Mouse (Mus musculus): ENCODE measurements around the gene Ppbp. TPM values are rescaled to one million over a fixed set of nuclear protein-coding genes. Genes with fewer than 3 reads are reported as not detected.

Gene Ppbp
- polyA plus RNA-seq (2015; fragmentation: Nextera tagmentation; extraction: Ambion mirVana) = 2.7 TPM in 2 replicates

DNA sequence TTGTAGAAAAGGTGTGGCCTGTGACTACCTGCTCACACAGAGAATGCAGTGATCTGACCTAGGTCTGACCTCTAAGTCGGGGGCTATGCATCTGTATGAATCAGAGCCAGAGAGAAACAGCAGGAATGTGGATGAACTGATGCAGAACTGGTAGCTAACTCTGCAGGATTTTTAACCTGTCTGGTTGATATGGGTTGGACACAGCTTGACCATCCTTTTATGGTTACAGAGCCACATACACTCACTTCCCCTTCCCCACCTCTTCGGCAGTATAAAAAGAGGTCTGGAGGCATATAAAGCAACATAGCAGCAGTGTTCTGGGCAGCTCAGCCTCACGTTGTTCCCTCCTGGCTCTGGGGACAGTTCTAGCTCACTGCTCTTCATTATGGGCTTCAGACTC is at the start of gene Ppbp:
Gene Ppbp, plus strand, starts transcription at position 301 of the 400 bp plus-strand sequence.
- no peak within 1 kb of the TSS for H3K9ac ChIP-seq
- no peak for ATAC-seq (ENCODE audit: insufficient number of reproducible peaks, low FRiP score, low TSS enrichment, low read depth)
- H3K4me1 ChIP-seq = 0 out of 2 replicates have a peak, but pooled peaks cover 2% of the 10 kb centered on the region
- no peak within 1 kb of the TSS for H3K4me2 ChIP-seq (replicated peaks)
- 55% methylated on average over 3 of the region's 3 CpGs for WGBS
- H3K36me3 ChIP-seq = no peaks in the 10 kb centered on the region
- no peak within 1 kb of the TSS for H3K27ac ChIP-seq (replicated peaks)
- H3K9me3 ChIP-seq (replicated peaks) = no peaks in the 10 kb centered on the region
- H3K4me3 ChIP-seq (replicated peaks) = no peak within 1 kb of the TSS
- peaks cover 4% of the 10 kb centered on the region; the same call in 1 of the 2 replicates for H3K27me3 ChIP-seq

DNA sequence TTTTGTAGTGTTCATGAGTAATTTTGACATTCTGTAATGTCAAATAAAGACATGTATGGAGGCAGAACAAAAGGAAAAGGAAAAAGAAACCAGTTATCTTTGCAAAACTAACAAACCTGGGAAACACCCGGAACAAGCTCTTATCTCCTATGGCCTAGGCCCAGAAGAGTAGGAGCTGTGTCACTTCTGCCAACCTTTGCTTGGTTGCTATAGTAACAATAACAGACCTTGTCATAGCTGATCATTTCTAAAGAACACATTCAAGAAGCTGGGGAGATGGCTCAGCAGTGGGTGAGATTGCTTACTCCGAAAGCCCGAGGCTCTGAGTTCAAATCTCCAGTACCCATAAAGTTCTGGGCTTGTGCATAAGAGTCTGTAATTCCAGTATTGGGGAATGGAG is 45.7 kb upstream of the Ppbp start:
- Histone ChIP-seq H3K27me3 (no peaks in the 10 kb centered on the region), H3K27ac (replicated peaks) (no peak overlapping the region), H3K9ac (no peak overlapping the region), H3K4me3 (replicated peaks) (no peak overlapping the region), H3K4me2 (replicated peaks) (no peak overlapping the region), H3K4me1 (no peaks in the 10 kb centered on the region), H3K9me3 (replicated peaks) (no peaks in the 10 kb centered on the region), H3K36me3 (no peaks in the 10 kb centered on the region)
- 93% methylated on average over 3 of the region's 3 CpGs for WGBS
- no peak for ATAC-seq (ENCODE audit: insufficient number of reproducible peaks, low FRiP score, low TSS enrichment, low read depth)

DNA sequence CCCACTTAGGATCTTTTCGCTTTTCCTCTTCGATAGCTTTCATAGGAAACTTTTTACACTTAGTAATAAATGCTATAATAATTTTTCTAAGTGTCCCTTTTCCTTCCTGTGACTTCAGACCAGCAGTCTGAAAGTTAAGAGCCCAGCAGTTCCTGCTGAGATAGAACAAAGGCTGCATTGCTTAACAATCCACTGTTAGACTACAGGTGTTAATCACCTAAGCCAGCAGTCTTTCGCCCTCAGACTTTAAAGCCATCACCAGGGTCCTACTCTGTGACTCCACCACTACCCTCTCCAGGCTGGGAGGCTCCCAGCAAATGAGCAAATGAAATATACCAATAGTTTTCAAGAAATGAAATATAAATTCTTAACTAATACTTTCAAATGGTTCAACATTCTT is 40.1 kb upstream of the Ppbp start:
- no peak overlapping the region for H3K4me2 ChIP-seq (replicated peaks)
- H3K27me3 ChIP-seq = no peaks in the 10 kb centered on the region
- H3K27ac ChIP-seq (replicated peaks) = no peak overlapping the region
- H3K9ac ChIP-seq = no peak overlapping the region
- H3K9me3 ChIP-seq (replicated peaks) = no peaks in the 10 kb centered on the region
- no peaks in the 10 kb centered on the region for H3K36me3 ChIP-seq
- no peak for ATAC-seq (ENCODE audit: insufficient number of reproducible peaks, low FRiP score, low TSS enrichment, low read depth)
- no peak overlapping the region for H3K4me3 ChIP-seq (replicated peaks)
- 78% methylated on average over 3 of the region's 3 CpGs for WGBS
- 0 out of 2 replicates have a peak, but pooled peaks cover 3% of the 10 kb centered on the region for H3K4me1 ChIP-seq

DNA sequence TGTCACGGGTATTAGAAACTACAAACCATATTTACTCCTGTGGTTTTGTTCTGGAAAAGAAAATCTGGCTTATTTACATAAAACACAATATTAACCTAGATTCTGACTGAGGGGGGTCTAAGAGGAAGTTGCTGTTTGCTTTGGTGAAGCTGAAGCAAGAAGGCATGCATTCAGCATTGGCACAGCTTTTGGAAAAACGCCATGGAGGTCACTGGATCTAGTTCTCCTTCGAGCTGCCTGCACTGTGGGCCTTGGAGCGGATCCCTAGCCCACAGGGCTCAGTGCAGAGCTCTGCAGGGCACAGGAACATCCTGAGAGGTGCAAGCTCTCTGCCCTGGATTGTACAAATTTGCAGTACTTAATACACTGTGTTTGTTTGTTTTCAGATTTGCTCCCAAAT is 36.8 kb upstream of the Ppbp start:
- H3K4me1 ChIP-seq = 0 out of 2 replicates have a peak, but pooled peaks cover 3% of the 10 kb centered on the region
- no peak overlapping the region for H3K4me3 ChIP-seq (replicated peaks)
- H3K36me3 ChIP-seq = no peaks in the 10 kb centered on the region
- 0 out of 2 replicates have a peak overlapping the region, but pooled peaks have one; percentile 51 for H3K27ac ChIP-seq (replicated peaks)
- no peak overlapping the region for H3K9ac ChIP-seq
- peak; percentile 24; the same call in 1 of the 2 replicates for ATAC-seq (ENCODE audit: insufficient number of reproducible peaks, low FRiP score, low TSS enrichment, low read depth)
- no peaks in the 10 kb centered on the region for H3K9me3 ChIP-seq (replicated peaks)
- H3K4me2 ChIP-seq (replicated peaks) = no peak overlapping the region
- 36% methylated on average over 4 of the region's 4 CpGs for WGBS
- no peaks in the 10 kb centered on the region for H3K27me3 ChIP-seq

DNA sequence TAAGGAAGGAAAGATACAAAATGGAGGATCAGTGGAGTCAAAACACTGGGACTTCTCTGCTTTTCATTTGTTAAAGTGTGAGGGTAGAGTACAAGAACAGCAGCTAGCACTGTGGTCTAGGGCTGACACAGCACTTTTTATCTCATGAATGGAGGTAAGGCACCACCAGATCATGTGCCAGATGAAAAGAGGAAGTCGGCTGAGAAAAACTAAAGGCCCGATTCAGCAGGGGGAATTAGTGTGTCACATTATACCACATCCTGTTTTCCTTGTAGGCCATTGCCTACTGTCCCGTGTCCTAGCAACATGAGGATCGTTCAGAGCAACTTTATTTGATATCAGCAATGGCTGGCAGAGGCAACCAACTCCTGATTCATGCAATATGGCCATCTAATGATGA is 26.3 kb upstream of the Ppbp start:
- 53% methylated on average over 4 of the region's 4 CpGs for WGBS
- no peaks in the 10 kb centered on the region for H3K4me1 ChIP-seq
- no peak overlapping the region for H3K4me3 ChIP-seq (replicated peaks)
- no peak overlapping the region for H3K9ac ChIP-seq
- H3K27ac ChIP-seq (replicated peaks) = no peak overlapping the region
- H3K4me2 ChIP-seq (replicated peaks) = no peak overlapping the region
- no peaks in the 10 kb centered on the region for H3K27me3 ChIP-seq
- no peaks in the 10 kb centered on the region for H3K9me3 ChIP-seq (replicated peaks)
- ATAC-seq (ENCODE audit: insufficient number of reproducible peaks, low FRiP score, low TSS enrichment, low read depth) = no peak
- no peaks in the 10 kb centered on the region for H3K36me3 ChIP-seq

DNA sequence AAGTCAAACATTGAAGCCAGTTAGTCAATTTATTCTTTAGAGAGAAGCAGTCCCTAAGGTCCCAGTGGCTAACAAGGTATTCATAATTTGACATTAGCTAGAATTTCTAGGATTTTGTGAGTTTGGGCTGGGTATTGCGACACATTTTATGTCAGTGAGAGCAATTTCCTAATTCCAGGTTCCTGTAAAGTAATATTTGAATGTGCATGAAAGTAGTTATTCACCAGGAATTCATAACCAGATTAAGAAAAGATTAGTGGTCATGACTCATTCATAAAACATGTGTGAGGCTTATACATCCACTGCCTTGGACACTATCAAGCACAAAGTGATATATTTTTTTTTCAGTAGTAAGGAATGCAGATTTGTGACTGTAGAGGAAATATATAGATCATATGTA is 14.4 kb upstream of the Ppbp start:
- H3K36me3 ChIP-seq = no peaks in the 10 kb centered on the region
- no peaks in the 10 kb centered on the region for H3K9me3 ChIP-seq (replicated peaks)
- no peak overlapping the region for H3K9ac ChIP-seq
- H3K27ac ChIP-seq (replicated peaks) = no peak overlapping the region
- no peak for ATAC-seq (ENCODE audit: insufficient number of reproducible peaks, low FRiP score, low TSS enrichment, low read depth)
- no peak overlapping the region for H3K4me3 ChIP-seq (replicated peaks)
- peaks cover 2% of the 10 kb centered on the region; the same call in 1 of the 2 replicates for H3K27me3 ChIP-seq
- no peak overlapping the region for H3K4me2 ChIP-seq (replicated peaks)
- H3K4me1 ChIP-seq = peaks cover 18% of the 10 kb centered on the region
- 77% methylated on average over 1 of the region's 1 CpGs for WGBS

DNA sequence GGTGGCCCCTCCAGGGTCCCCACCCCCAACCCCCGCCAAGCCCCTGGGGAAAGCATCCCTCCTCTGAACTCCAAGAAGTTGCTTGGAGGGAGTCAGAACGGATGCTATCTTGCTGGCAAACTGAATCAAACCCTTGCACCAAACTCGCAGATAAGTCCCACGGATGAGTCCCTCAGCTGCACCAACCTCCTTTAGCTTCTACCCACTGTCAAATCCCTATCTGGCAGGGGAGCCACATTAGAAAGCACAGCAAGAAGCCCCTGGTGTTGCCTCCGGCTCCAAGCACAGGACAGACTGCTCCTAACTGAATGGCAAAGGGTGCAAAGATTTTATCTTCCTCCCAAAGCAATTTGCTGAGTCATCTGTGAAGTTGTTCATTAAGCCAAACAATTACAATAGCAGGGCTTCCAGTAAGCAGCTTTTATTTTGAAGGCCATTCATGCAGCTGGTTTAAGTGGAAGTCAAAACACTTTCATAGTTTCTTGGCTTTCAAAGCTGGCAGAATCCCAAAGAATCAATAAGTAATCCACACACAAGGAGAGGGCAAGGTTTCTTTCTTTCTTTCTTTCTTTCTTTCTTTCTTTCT is 10.2 kb upstream of the Ppbp start:
- Histone ChIP-seq H3K4me3 (replicated peaks) (no peak overlapping the region), H3K27ac (replicated peaks) (no peak overlapping the region), H3K27me3 (peaks cover 17% of the 10 kb centered on the region), H3K36me3 (no peaks in the 10 kb centered on the region), H3K4me2 (replicated peaks) (no peak overlapping the region), H3K9ac (no peak overlapping the region), H3K9me3 (replicated peaks) (no peaks in the 10 kb centered on the region), H3K4me1 (peaks cover 26% of the 10 kb centered on the region)
- WGBS = 36% methylated on average over 5 of the region's 5 CpGs
- ATAC-seq (ENCODE audit: insufficient number of reproducible peaks, low FRiP score, low TSS enrichment, low read depth) = no peak

DNA sequence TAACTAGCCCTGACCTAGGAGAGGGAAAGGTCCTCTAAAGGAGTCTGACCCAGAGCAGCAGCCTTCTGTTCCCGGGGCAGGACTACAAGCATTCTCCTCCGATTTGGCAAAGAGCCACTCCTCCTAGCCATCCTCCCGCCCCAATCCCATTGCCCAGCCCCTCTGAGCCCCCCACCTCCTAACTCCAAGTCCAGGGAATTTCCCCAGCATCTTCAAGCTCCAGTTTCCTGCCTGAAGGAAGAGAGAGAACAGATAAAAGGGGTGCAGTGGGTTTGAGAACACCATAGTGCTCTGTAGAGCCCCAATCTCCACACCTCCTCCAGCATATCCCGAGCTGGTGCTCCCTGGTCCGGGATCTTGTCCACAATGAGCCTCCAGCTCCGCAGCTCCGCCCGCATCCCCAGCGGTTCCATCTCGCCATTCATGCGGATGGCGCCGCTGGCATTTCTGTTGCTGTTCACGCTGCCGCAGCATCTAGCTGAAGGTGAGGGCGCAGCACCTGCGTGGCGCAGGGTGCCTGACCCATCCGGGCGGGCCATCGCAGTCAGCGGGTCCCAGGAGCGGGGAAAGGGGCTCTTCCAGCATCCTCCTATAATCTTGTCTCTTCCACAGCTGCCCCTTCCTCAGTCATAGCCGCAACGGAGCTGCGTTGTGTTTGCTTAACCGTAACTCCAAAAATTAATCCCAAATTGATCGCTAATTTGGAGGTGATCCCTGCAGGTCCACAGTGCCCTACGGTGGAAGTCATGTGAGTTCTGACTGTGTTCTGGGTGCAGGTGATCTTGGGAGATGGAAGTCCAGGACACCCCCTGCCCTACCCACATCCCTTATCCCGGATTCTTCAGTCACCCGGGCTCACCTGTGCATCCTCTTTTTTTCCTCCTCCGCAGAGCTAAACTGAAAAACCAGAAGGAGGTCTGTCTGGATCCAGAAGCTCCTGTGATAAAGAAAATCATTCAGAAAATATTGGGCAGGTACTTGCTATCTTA is 8.9 kb upstream of the Ppbp start, which contains the start of gene Cxcl5:
Gene Cxcl5, plus strand, starts transcription at position 284 of the 989 bp plus-strand sequence.
- H3K4me2 ChIP-seq (replicated peaks) = peak within 1 kb of the TSS; percentile 49
- no peak for ATAC-seq (ENCODE audit: insufficient number of reproducible peaks, low FRiP score, low TSS enrichment, low read depth)
- peaks cover 26% of the 10 kb centered on the region for H3K4me1 ChIP-seq
- peaks cover 17% of the 10 kb centered on the region for H3K27me3 ChIP-seq
- H3K27ac ChIP-seq (replicated peaks) = no peak within 1 kb of the TSS
- no peaks in the 10 kb centered on the region for H3K9me3 ChIP-seq (replicated peaks)
- no peaks in the 10 kb centered on the region for H3K36me3 ChIP-seq
- no peak within 1 kb of the TSS for H3K9ac ChIP-seq
- H3K4me3 ChIP-seq (replicated peaks) = peak within 1 kb of the TSS; percentile 31
- 3% methylated on average over 32 of the region's 32 CpGs for WGBS

DNA sequence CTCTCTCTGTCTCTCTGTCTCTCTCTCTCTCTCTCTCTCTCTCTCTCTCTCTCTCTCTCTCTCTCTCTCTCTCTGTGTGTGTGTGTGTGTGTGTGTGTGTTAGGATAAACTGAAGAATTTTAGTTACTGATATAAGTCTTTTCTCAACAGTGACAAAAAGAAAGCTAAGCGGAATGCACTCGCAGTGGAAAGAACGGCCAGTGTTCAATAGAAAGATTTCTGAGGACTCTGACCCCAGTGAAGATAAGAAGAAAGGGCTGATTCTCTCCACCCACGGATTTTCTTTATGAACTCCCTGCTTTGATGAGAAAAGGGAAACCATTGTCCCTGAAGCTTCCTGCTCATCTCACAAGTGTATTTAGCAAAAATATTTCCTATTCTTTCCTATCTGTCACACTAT is 8.0 kb upstream of the Ppbp start:
- Histone ChIP-seq H3K36me3 (no peaks in the 10 kb centered on the region), H3K9ac (no peak overlapping the region), H3K27me3 (peaks cover 17% of the 10 kb centered on the region), H3K27ac (replicated peaks) (no peak overlapping the region), H3K4me3 (replicated peaks) (no peak overlapping the region), H3K9me3 (replicated peaks) (no peaks in the 10 kb centered on the region), H3K4me1 (peaks cover 29% of the 10 kb centered on the region), H3K4me2 (replicated peaks) (no peak overlapping the region)
- WGBS = 60% methylated on average over 4 of the region's 4 CpGs
- no peak for ATAC-seq (ENCODE audit: insufficient number of reproducible peaks, low FRiP score, low TSS enrichment, low read depth)

DNA sequence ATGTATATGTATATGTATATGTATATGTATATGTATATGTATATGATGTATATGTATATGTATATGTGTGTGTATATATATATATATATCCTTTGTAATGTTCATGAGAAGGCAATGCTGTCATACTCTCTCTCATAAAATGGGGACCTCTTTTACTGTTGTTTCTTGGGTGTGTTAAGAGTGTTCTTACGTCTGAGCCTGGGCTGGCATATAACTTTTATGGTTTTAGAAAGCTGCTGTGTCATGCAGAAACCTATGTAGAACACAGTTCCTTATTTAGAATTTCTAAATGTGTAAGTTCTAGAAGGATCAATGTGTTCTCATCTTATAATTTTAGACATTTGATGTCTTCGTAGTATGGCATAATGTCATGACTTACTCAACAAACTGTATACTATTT is 7.5 kb upstream of the Ppbp start:
- ATAC-seq (ENCODE audit: insufficient number of reproducible peaks, low FRiP score, low TSS enrichment, low read depth) = no peak
- Histone ChIP-seq H3K4me3 (replicated peaks) (no peak overlapping the region), H3K27me3 (peaks cover 17% of the 10 kb centered on the region), H3K27ac (replicated peaks) (no peak overlapping the region), H3K4me2 (replicated peaks) (no peak overlapping the region), H3K9me3 (replicated peaks) (no peaks in the 10 kb centered on the region), H3K9ac (no peak overlapping the region), H3K36me3 (no peaks in the 10 kb centered on the region), H3K4me1 (peaks cover 29% of the 10 kb centered on the region)
- WGBS = 91% methylated on average over 2 of the region's 2 CpGs

DNA sequence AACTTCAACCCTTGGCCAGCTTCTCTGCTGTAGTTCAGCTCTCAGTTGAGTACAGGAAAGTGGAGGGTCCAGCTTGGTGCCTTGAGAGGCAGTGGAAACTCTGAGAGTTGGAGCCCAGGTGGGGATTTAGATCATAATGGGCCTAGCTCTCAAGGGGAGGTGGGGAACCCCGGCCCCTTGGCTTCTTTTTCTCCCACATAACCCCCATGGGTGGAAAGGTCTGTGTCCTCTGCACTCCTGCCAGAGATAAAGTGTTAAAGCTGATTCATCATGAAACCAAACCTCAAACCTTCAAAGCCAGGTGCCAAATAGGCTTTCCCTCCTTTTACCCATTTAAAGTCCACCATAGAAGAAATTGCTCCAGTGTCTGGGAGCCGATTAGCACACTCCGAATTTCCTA is 6.5 kb upstream of the Ppbp start:
- Histone ChIP-seq H3K4me3 (replicated peaks) (no peak overlapping the region), H3K4me2 (replicated peaks) (no peak overlapping the region), H3K27me3 (peaks cover 17% of the 10 kb centered on the region), H3K9ac (no peak overlapping the region), H3K36me3 (no peaks in the 10 kb centered on the region), H3K27ac (replicated peaks) (no peak overlapping the region), H3K4me1 (peaks cover 29% of the 10 kb centered on the region), H3K9me3 (replicated peaks) (no peaks in the 10 kb centered on the region)
- no peak for ATAC-seq (ENCODE audit: insufficient number of reproducible peaks, low FRiP score, low TSS enrichment, low read depth)
- 89% methylated on average over 3 of the region's 3 CpGs for WGBS
